Mouse (Mus musculus) liver, adult 2 months (tissue): ENCODE data around the gene Clhc1.

Source experiments
- CTCF ChIP-seq: fragments of 200-500 bp; IDR thresholded peaks from 2 replicates; pipeline ENCODE4 v1.5.1; 2011; ENCODE audit warnings: low read depth, low read length, control low read depth
- POLR2A ChIP-seq: fragments of 200-500 bp; IDR thresholded peaks from 2 replicates; pipeline ENCODE4 v1.6.1; 2011; ENCODE audit warnings: low read length, control low read depth; ENCODE audit not compliant: insufficient read depth; ENCODE audit errors: extremely low read depth

- no peak for TF ChIP-seq CTCF
- TF ChIP-seq POLR2A: no peak
Observed at GRCm38 (mm10) chr11:29627706-29628105, 80.0 kb downstream of the Clhc1 start.
